Mouse (Mus musculus) E14TG2a.4 (cell line): ENCODE measurements around the gene Ppp2r5d.

Source experiments
- CTCF ChIP-seq: conservative IDR thresholded peaks from 2 replicates; pipeline ENCODE4 v1.5.1; 2014; ENCODE audit warnings: low read length
- NANOG ChIP-seq: IDR thresholded peaks from 2 replicates; pipeline ENCODE4 v1.6.1; 2014; ENCODE audit warnings: borderline replicate concordance, low read length, mixed read lengths
- POU5F1 ChIP-seq: IDR thresholded peaks from 2 replicates; pipeline ENCODE4 v1.6.1; 2014; ENCODE audit warnings: low read length, borderline replicate concordance

- TF ChIP-seq CTCF (no peak), NANOG (no peak), POU5F1 (no peak)
Observed at GRCm38 (mm10) chr17:46662730-46663129, 42.2 kb downstream of the Ppp2r5d start.
